Mouse (Mus musculus) lung, postnatal 10 days (tissue): ENCODE measurements around the gene Ift80.
"Not testable (repeated sequence)": the region's sequence is repeated elsewhere in the genome, so short reads cannot be mapped to it uniquely, and the experiment has no call there.

Experiments
- DNase-seq: peaks from one replicate; pipeline ENCODE4 v3.0.0; 2021

Gene Ift80

DNA sequence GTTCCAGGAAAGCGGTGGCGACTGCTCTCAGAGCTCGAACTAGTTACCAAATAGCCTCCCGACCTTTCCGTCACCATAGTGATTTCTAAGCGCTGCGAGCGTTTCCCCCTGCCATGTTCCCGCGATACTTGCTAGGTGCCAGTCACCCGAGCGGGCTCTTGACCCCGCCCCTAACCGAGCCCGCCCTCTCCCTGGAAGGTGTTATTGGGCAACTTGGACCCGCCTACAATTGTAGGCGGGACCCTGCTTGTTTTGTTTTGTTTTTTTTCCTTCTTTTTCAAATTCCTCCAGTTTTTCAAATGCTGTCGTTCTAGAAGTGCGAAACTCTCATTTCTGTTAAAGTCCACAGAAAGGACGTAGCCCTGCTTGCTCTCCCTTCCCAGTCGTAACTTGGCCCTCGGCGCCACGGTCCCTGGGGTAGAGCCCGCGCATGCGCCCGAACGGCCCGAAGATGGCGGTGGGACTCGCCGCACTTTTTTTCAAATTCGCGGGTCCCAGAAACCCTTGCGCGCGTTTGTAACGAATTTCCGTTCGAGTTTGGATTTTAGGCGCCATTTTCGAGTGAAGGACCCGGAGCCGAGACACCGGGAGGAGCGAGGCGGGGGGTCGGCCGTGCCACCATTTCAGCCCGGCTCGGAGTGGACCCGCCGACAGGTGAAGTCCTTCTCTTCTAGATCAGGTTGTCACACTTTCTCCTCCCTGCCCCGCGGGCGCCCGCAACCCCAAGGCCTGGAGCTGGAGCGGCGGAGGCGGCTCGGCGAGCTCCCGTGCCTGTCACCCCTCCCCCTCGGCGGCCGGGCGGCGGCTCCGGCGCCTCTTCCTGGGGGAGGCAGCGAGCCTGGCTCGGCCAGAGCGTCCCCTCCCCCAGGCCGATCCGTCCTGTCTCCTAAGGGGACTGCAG, at the start of gene Ift80, which contains the start of gene Smc4:
Gene Ift80 (minus strand): TSS at position 134 of the 901 bp plus-strand sequence.
Gene Smc4 (plus strand): TSS at position 302 of the 901 bp plus-strand sequence.
- DNase-seq = peak; percentile 98

- no peak for DNase-seq
Measured at GRCm38 (mm10) chr3:69051894-69052293, 47.5 kb upstream of the Ift80 start.

DNA sequence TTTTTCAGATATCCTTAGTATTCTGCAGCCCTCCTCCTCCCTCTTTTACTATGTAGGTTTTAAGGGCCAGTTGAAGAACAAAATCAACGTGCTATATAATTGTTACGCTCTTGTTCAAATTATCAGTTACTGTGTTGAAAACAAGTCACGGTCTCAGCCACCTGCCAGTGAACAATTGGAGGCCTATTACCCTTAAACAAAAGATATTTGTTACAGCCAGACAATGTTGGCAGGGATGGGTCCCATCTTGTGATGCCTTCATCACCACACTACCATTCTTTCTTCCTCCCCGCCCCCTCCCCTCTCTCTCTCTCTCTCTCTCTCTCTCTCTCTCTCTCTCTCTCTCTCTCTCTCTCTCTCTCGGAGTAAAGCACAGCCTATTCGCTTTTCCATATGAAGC, 44.6 kb upstream of the Ift80 start:
- no peak for DNase-seq

DNA sequence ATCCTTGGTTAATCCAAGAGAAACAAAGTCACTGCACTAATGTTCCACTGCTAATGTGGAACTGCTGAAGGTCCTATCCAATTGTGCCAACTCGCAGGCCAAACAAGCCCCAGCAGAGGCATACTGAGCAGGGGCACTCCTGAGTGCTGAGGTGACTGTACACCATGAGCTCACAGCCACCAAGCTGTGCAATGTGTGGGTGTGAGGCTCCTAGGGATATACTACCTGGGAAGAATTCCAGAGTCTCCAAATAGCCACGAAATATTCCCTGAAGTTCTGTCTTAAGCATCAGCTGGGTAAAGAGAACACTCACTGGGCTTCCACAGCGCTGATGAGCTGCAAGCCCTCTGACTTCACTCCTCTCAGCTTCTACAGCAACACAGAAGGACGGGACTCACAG, 43.3 kb upstream of the Ift80 start:
- no peak for DNase-seq

GRCm38 (mm10) chr3:69046509-69046908, 42.1 kb upstream of the Ift80 start:
- peak; percentile 14 for DNase-seq

DNA sequence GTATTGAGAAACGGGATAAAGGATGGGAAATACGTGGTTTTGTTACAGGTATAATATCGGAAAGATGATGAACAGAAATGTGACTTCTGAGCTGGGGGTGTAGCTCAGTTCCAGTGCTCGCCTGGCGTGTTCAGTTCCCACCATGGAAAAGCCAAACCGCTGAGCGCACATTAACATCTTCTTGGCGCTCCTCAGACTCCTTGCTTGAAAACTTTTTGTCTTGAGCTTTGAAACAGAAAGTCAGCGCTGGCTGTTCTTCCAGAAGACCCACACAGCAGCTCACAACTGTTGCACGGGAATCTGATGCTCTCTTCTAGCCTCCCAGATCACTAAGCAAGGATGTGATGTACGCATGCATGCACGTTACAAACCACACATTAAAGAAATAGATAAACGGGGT, 41.4 kb upstream of the Ift80 start:
- no peak for DNase-seq

- DNase-seq = no peak
Measured at GRCm38 (mm10) chr3:69045400-69045703, 41.0 kb upstream of the Ift80 start.

DNA sequence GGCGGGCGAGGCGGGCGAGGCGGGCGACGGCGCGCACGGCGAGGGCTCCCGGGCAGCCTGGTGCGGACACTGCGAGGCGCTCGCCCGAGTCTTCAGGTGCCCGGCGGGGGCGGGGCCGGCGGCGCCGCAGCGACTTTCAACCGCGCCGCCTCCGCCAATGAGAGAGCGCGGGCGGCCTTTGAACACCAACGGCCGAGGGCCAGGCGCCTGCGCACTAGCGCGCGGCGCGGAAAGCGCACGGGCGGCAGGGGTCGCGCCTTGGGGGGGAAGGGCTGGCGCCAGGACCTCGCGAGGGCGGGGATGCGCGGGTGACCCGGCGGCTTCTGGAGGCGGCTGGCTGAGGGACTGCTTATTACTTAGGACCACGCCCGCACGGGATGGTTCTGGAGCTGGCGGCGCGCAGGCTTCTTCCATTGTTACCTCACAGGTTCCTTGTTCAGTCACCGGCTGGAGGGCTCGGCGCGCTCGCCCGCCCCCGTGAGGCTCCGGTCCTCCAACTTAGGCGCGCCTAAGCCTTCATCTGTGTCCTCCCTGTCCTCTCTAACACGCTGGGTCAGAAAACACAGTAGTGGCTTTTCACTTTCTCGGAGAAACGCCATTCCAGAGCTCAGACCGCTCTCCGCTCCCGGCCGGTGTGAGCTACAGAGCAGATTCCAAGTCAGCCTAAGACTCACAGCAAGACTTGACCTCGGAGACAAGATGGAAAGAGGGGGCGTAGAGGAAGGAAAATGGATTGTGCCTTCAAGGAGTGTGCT, 40.5 kb upstream of the Ift80 start, which contains the start of gene Trim59:
Gene Trim59 (minus strand): TSS at position 111 of the 755 bp plus-strand sequence.
- DNase-seq = peak; percentile 89

- no peak for DNase-seq
Measured at GRCm38 (mm10) chr3:69044167-69044591, 39.8 kb upstream of the Ift80 start.

GRCm38 (mm10) chr3:69041298-69041697, 36.9 kb upstream of the Ift80 start:
- no peak for DNase-seq

GRCm38 (mm10) chr3:69040105-69040504, 35.7 kb upstream of the Ift80 start:
- DNase-seq = no peak

- DNase-seq = no peak
Measured at GRCm38 (mm10) chr3:69026133-69026783, 21.9 kb upstream of the Ift80 start.

GRCm38 (mm10) chr3:69020764-69021163, 16.4 kb upstream of the Ift80 start:
- no peak for DNase-seq

DNA sequence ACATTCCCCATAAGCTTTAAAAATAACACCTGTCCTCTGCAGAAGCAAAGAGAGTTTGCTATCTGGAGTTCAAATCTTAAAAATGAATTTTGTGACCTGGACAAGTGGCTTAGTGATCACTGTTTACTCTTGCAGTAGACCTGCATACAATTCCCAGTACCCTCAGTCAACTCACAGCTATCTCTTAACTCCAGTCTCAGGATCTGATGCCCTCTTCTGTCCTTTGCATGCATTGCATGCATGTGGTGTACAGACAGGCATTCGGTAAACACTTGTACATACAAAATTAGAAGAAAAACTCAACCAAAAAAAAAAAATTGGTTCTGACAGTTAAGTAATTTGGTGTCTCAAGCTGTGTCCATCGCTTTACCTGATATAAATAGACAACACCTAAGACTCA, 15.9 kb upstream of the Ift80 start:
- peak; percentile 10 for DNase-seq

DNA sequence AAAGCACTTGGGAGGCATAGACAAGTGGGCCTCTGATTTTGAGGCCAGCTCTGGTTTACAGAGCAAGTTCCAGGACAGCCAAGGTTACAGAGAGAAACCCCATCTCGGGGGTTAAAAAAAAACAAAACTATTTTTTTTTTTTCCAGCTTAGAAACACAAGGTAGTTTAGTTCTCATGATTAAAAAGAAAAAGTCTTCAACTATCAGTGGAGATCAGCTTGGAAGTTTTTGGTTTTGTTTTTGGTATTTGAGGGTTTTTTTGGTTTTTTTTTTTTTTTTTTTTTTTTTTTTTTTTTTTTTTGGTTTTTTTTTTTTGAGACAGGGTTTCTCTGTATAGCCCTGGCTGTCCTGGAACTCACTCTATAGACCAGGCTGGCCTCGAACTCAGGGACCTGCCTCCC, 14.3 kb upstream of the Ift80 start:
- not testable (repeated sequence) for DNase-seq

GRCm38 (mm10) chr3:69017181-69017580, 12.8 kb upstream of the Ift80 start:
- DNase-seq = no peak

- no peak for DNase-seq
Measured at GRCm38 (mm10) chr3:69008873-69009272, 4.5 kb upstream of the Ift80 start.

DNA sequence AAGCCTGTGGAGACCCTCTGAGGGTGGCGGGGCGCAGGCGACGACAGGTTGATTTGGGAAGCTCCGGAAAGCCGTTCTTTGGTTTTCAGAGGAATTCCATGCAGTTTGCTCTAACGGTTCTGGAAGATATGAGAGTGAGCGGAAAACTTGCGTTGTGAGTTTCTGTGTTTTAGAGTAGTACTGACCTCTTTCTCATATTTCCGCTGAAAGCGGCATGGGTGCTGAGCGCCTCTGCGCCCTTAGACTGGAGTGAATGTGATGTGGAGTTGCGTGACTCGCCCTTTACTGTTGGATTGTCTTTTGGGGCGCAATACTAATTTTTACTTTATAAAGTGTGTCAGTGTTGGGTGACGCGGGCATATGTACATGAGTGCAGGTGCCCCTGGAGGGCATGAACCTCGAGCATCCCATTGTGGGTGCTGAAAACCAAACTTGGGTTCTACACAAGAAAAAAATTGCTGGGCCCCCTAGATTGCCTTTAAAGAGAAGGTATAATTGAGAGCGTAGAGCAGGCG, 1.9 kb upstream of the Ift80 start:
- DNase-seq = no peak

DNA sequence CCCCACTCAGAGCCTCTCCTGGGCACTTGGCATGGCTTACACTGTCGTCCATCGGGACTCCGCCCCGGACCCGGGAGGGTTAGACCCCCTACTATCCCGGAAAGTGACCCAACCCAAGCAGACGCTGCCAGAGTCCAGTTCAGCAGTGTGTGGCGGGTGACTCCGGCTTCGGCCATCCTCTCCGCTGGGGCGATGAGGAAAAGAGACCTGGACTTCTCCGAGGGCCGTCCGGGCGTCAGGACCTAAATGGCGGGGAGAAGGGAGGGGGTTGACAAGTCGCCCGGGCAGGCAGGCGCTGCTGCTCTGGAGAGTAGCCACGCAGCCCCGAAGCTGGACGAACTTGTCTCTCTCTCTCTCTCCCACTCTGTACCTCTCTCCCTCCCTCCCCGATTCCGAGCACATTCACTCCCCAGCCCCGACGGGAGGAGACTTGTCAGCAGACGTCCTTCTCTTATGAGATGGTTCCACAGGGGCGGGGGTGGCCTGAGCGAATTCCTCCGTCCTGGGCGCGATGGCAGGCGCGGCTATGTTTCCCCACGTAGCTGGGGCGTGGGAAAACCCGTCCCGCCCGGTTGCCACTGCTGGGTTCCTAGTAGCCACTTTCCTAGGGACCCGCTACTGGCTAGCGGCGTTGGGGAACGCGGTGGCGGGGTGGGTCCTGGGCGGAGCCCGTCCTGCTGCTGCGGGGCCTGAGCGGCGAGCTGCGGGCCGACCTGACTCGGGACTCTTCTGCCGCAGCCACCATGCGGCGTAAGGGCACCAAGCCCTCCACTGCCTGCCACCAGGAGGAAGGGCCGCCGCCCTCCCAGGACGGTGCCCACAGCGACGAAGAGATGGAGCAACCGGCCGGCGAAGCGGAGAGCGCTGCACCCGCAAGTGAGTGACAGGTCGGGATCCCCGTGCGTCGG, 1.2 kb upstream of the Ift80 start:
- peak; percentile 71 for DNase-seq

- no peak for DNase-seq
Measured at GRCm38 (mm10) chr3:69004055-69004436, 324 bp downstream of the Ift80 start.

DNA sequence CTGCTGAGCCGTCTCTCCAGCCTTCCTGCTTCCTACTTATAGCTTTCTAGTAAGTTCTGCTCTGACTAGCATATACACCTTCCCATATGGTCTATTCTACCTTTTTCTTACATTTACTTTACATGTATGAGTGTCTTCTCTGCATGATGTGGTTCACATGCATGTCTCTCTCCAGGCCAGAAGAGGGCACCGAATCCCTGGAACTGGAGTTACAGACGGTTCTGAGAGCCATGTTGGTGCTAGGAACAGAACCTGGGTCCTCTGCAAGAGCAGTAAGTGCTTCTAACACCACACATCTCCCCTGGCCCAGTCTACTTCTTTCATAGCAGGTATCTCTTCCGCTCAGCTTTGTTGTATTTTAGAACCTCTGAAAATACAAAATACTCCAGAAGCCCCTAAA, 1.6 kb downstream of the Ift80 start:
- DNase-seq = no peak

DNA sequence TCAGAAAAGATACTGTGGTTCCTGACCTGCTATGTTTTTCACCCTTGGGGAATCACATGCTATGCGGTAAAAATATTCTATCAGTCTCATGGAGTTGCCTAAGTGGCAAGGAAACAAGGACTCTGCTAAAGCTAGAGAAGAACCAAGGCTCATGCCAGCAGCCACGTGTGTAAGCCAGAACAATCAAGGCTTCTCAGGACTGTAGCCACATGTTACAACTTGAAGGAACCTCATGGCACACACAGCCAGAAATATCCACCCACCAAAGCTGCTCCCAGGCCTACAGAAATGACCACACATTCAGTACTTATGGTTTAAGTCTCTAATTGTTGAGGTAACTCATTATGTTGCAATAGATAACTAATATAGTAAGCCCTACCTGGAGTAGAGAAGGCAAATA, 17.8 kb downstream of the Ift80 start:
- DNase-seq = no peak
